ENCODE assay signal across 16 mouse cellular contexts in the genomic region with DNA sequence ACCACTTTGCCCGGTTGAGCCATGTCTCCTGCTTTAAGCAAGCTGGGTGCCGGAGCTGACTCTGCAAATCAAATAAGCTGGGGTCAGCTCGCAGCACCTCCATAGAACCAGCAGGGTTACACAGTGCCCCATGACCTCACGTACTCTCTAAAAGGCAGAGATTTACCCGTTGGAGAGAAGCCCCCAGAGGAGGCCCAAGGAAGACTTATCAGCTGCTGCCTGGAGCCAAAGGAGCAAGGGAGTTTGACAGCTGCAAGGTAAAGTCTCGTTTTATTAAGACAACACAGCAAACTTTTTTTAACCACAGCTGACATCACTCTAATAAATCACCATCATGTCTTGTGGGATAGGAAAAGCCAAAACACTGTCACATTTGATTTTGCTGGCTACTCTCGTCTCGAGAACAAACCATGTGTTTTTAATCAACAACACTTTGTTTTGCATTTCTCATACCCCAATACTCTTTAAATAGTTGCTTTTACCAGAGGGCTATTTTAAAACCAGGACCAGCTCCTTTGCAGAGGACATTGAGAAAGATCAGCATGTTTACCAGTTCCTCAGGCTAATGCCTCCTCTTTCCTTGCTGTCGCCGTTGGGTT.
DNase-seq lines count a peak whose midpoint lies in the region; ATAC-seq and TF ChIP-seq lines count a peak whose summit lies in the region.
"Had no signal": no experiment of that assay in that cellular context is flagged by ENCODE, and none has a peak within 500 bp of the region (broad histone marks: within the 10 kb centered on the region; RNA-seq: fewer than 3 reads in every experiment).

No protein-coding gene starts in this region.

- H3K9ac ChIP-seq in heart, embryonic 16.5 days (ENCODE audit: low read length), result no peak overlapping the region
- no peak overlapping the region for H3K9ac ChIP-seq in limb, embryonic 12.5 days (replicated peaks)
- H3K9ac ChIP-seq: heart, embryonic 15.5 days; liver, embryonic 14.5 days; neural tube, embryonic 13.5 days had no signal

- H3K79me3 ChIP-seq in C2C12 (ENCODE audit: low read depth), result no peaks in the 10 kb centered on the region

- WGBS in heart, embryonic 16.5 days, result 35% methylated on average over 10 of the region's 10 CpGs
- WGBS in embryonic facial prominence, embryonic 10.5 days, result 24% methylated on average over 10 of the region's 10 CpGs
- 7% methylated on average over 10 of the region's 10 CpGs for WGBS in limb, embryonic 12.5 days

- intact Hi-C loops in left cerebral cortex, postnatal 10 days (cut with DNase I), result no loop called here

- H3K36me3 ChIP-seq in heart, embryonic 16.5 days (ENCODE audit: control insufficient read depth, insufficient read depth), result no peaks in the 10 kb centered on the region
- H3K36me3 ChIP-seq in C2C12 (ENCODE audit: control insufficient read depth, insufficient read depth), result no peaks in the 10 kb centered on the region
- no peaks in the 10 kb centered on the region for H3K36me3 ChIP-seq in embryonic facial prominence, embryonic 10.5 days (replicated peaks)
- no peaks in the 10 kb centered on the region for H3K36me3 ChIP-seq in limb, embryonic 12.5 days
- H3K36me3 ChIP-seq: heart, embryonic 15.5 days; neural tube, embryonic 13.5 days had no signal

- H3ac ChIP-seq in C2C12 (ENCODE audit: control insufficient read depth, insufficient read length, low read depth), result no peak overlapping the region

- no peak overlapping the region for H3K4me3 ChIP-seq in heart, embryonic 16.5 days (ENCODE audit: low read length)
- H3K4me3 ChIP-seq in C2C12 (ENCODE audit: insufficient read depth, poor library complexity, severe bottlenecking), result no peak overlapping the region
- 0 out of 2 replicates have a peak overlapping the region, but pooled peaks have one; percentile 2 for H3K4me3 ChIP-seq in embryonic facial prominence, embryonic 10.5 days
- H3K4me3 ChIP-seq in limb, embryonic 12.5 days (replicated peaks), result no peak overlapping the region
- H3K4me3 ChIP-seq: heart, embryonic 15.5 days; neural tube, embryonic 13.5 days had no signal

- no peaks in the 10 kb centered on the region for H3K79me2 ChIP-seq in C2C12 (ENCODE audit: control insufficient read depth, insufficient read depth)

- H3K9me3 ChIP-seq in heart, embryonic 16.5 days (replicated peaks; ENCODE audit: control insufficient read depth, low read length), result no peaks in the 10 kb centered on the region
- no peaks in the 10 kb centered on the region for H3K9me3 ChIP-seq in embryonic facial prominence, embryonic 10.5 days
- H3K9me3 ChIP-seq in limb, embryonic 12.5 days, result 0 out of 2 replicates have a peak, but pooled peaks cover 5% of the 10 kb centered on the region
- H3K9me3 ChIP-seq: heart, embryonic 15.5 days; neural tube, embryonic 13.5 days had no signal

- no peaks in the 10 kb centered on the region for H3K27me3 ChIP-seq in heart, embryonic 16.5 days (ENCODE audit: control insufficient read depth, insufficient read depth, low read length)
- no peaks in the 10 kb centered on the region for H3K27me3 ChIP-seq in C2C12 (ENCODE audit: control insufficient read depth, insufficient read depth, insufficient read length)
- 0 out of 2 replicates have a peak, but pooled peaks cover 25% of the 10 kb centered on the region for H3K27me3 ChIP-seq in embryonic facial prominence, embryonic 10.5 days (replicated peaks; ENCODE audit: low read depth, poor library complexity, severe bottlenecking)
- peaks cover 21% of the 10 kb centered on the region for H3K27me3 ChIP-seq in limb, embryonic 12.5 days
- H3K27me3 ChIP-seq: Patski had no signal

- peaks cover 15% of the 10 kb centered on the region for H3K4me1 ChIP-seq in heart, embryonic 16.5 days (ENCODE audit: control insufficient read depth, insufficient read depth, low read length)
- peaks cover 47% of the 10 kb centered on the region for H3K4me1 ChIP-seq in embryonic facial prominence, embryonic 10.5 days
- H3K4me1 ChIP-seq in limb, embryonic 12.5 days (replicated peaks), result peaks cover 55% of the 10 kb centered on the region

- no peak for DNase-seq in heart, adult 8-10 months (ENCODE audit: low spot score)
- DNase-seq in embryonic facial prominence, embryonic 10.5 days (ENCODE audit: low spot score), result peak; percentile 64
- DNase-seq in thymus, adult 18-20 months, result no peak
- no peak for DNase-seq in spleen, adult 18-20 months
- no peak for DNase-seq in left cerebral cortex, postnatal 10 days (ENCODE audit: extremely low spot score in 1 of 2, low spot score in 2 of 2)
- DNase-seq: adrenal gland, postnatal 25 days; kidney, postnatal 4 days; midbrain, embryonic 14.5 days had no signal

- no peak for ATAC-seq in heart, embryonic 16.5 days (replicated peaks; ENCODE audit: extremely low read depth, insufficient read depth, low FRiP score)
- no peak for ATAC-seq in limb, embryonic 12.5 days (ENCODE audit: insufficient number of reproducible peaks, insufficient read depth, low FRiP score, low TSS enrichment, low read depth)
- ATAC-seq: inflammation-experienced regulatory T-cells, adult 6 months; Patski had no signal

- H3K4me2 ChIP-seq in heart, embryonic 16.5 days (ENCODE audit: low read depth, low read length), result no peak overlapping the region
- H3K4me2 ChIP-seq in limb, embryonic 12.5 days, result peak overlapping the region; percentile 26; the same call in 1 of the 2 replicates
- H3K4me2 ChIP-seq: heart, embryonic 15.5 days; neural tube, embryonic 13.5 days had no signal

- TF ChIP-seq CTCF in C2C12 (IDR thresholded peaks at IDR 0.05; ENCODE audit: control insufficient read depth, insufficient read depth, insufficient read length), result no peak

- H3K27ac ChIP-seq in heart, embryonic 16.5 days (ENCODE audit: low read length), result peak overlapping the region; percentile 25
- peak overlapping the region; percentile 62 for H3K27ac ChIP-seq in embryonic facial prominence, embryonic 10.5 days (replicated peaks)
- peak overlapping the region; percentile 67 for H3K27ac ChIP-seq in limb, embryonic 12.5 days
- H3K27ac ChIP-seq: heart, embryonic 15.5 days; liver, embryonic 14.5 days; neural tube, embryonic 13.5 days had no signal

TF ChIP-seq in C2C12, 6 proteins besides CTCF, POLR2A, EP300 and RAD21:
- TF ChIP-seq USF1 (IDR thresholded peaks at IDR 0.05; ENCODE audit: low read depth) (no peak), MYOD1 (IDR thresholded peaks at IDR 0.05; ENCODE audit: control insufficient read depth, insufficient read length, low read depth) (peak; percentile 78)
